Comparison of ENCODE assay signal across 10 mouse cellular contexts in the genomic region with DNA sequence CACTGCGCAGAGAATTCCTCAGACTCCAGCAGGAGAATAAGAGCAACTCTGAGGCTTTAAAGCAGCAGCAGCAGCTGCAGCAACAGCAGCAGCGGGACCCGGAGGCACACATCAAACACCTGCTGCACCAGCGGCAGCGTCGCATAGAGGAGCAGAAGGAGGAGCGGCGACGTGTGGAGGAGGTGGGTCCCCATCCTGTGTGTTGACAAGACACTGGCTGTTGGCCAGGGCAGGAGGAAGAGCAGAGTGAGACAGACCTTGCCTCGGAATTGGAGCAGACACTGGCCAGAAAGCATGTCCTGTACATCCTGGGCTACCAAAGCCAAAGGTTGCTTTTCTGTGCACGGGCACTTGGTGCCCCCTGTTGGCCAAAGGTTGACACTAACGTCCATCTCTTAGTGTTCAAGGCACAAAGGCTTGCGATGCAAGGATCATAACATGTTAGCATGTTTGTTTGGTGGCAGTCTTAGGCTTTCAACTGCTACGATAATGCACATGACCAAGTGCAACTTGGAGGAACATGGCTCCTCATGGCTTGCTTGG. TPM values are rescaled to one million over a fixed set of nuclear protein-coding genes. Genes with fewer than 3 reads are reported as not detected.
A peak's percentile ranks its signal among the peaks of the same experiment; 100 is the strongest.
DNase-seq lines count a peak whose midpoint lies in the region; ATAC-seq lines count a peak whose summit lies in the region.
"Had no signal": no experiment of that assay in that cellular context is flagged by ENCODE, and none has a peak within 500 bp of the region (broad histone marks: within the 10 kb centered on the region; RNA-seq: fewer than 3 reads in every experiment).

No protein-coding gene starts in this region.

- H3K9me3 ChIP-seq in hindbrain, embryonic 14.5 days (ENCODE audit: control insufficient read depth, low read length): no peaks in the 10 kb centered on the region
- no peaks in the 10 kb centered on the region for H3K9me3 ChIP-seq in hindbrain, embryonic 12.5 days (replicated peaks)
- H3K9me3 ChIP-seq in forebrain, embryonic 14.5 days (replicated peaks; ENCODE audit: control insufficient read depth, low read length): no peaks in the 10 kb centered on the region
- no peaks in the 10 kb centered on the region for H3K9me3 ChIP-seq in intestine, embryonic 16.5 days (ENCODE audit: control insufficient read depth, low read length)
- H3K9me3 ChIP-seq in liver, embryonic 11.5 days (ENCODE audit: control insufficient read depth, low read length): no peaks in the 10 kb centered on the region
- H3K9me3 ChIP-seq: embryonic facial prominence, embryonic 12.5 days; neural tube, embryonic 12.5 days had no signal

- peaks cover 85% of the 10 kb centered on the region for H3K36me3 ChIP-seq in hindbrain, embryonic 14.5 days (replicated peaks; ENCODE audit: control insufficient read depth, insufficient read depth)
- H3K36me3 ChIP-seq in hindbrain, embryonic 12.5 days: peaks cover 73% of the 10 kb centered on the region
- H3K36me3 ChIP-seq in forebrain, embryonic 14.5 days (ENCODE audit: control insufficient read depth, insufficient read depth, low read length): peaks cover 79% of the 10 kb centered on the region
- peaks cover 24% of the 10 kb centered on the region for H3K36me3 ChIP-seq in intestine, embryonic 16.5 days (ENCODE audit: control insufficient read depth, insufficient read depth, low read length)
- peaks cover 55% of the 10 kb centered on the region for H3K36me3 ChIP-seq in liver, embryonic 11.5 days (ENCODE audit: control insufficient read depth, insufficient read depth, low read length)

- H3K4me1 ChIP-seq in hindbrain, embryonic 14.5 days (replicated peaks; ENCODE audit: control insufficient read depth, insufficient read depth, low read length): no peaks in the 10 kb centered on the region
- no peaks in the 10 kb centered on the region for H3K4me1 ChIP-seq in hindbrain, embryonic 12.5 days
- H3K4me1 ChIP-seq in forebrain, embryonic 14.5 days (ENCODE audit: control insufficient read depth, insufficient read depth, low read length): no peaks in the 10 kb centered on the region
- H3K4me1 ChIP-seq in intestine, embryonic 16.5 days (ENCODE audit: control insufficient read depth, insufficient read depth, low read length): 0 out of 2 replicates have a peak, but pooled peaks cover 2% of the 10 kb centered on the region
- H3K4me1 ChIP-seq in liver, embryonic 11.5 days (replicated peaks; ENCODE audit: control insufficient read depth, insufficient read depth, low read length): no peaks in the 10 kb centered on the region
- H3K4me1 ChIP-seq: embryonic facial prominence, embryonic 12.5 days had no signal

- DNase-seq in hindbrain, embryonic 14.5 days (ENCODE audit: low spot score): peak; percentile 84
- DNase-seq in c-Kit-negative CD71-positive TER-119-positive erythroid progenitor cells, embryonic 14.5 days (ENCODE audit: low read depth, low spot score): peak; percentile 33
- peak; percentile 81 for DNase-seq in forebrain, embryonic 14.5 days (ENCODE audit: low spot score)
- DNase-seq in liver, embryonic 11.5 days (ENCODE audit: low spot score): peak; percentile 63
- peak; percentile 84 for DNase-seq in testis, postnatal 10 days (ENCODE audit: low spot score)

- H3K27ac ChIP-seq in hindbrain, embryonic 14.5 days: no peak overlapping the region
- H3K27ac ChIP-seq in hindbrain, embryonic 12.5 days: no peak overlapping the region
- H3K27ac ChIP-seq in forebrain, embryonic 14.5 days (ENCODE audit: low read depth, low read length): no peak overlapping the region
- H3K27ac ChIP-seq in intestine, embryonic 16.5 days (ENCODE audit: low read length): no peak overlapping the region
- no peak overlapping the region for H3K27ac ChIP-seq in liver, embryonic 11.5 days (ENCODE audit: low read depth, low read length)
- H3K27ac ChIP-seq: embryonic facial prominence, embryonic 12.5 days; neural tube, embryonic 12.5 days had no signal

- H3K9ac ChIP-seq in hindbrain, embryonic 14.5 days: no peak overlapping the region
- H3K9ac ChIP-seq in hindbrain, embryonic 12.5 days: no peak overlapping the region
- H3K9ac ChIP-seq in forebrain, embryonic 14.5 days (ENCODE audit: low read length): no peak overlapping the region
- no peak overlapping the region for H3K9ac ChIP-seq in intestine, embryonic 16.5 days (ENCODE audit: low read depth, low read length)
- no peak overlapping the region for H3K9ac ChIP-seq in liver, embryonic 11.5 days (ENCODE audit: low read depth, low read length)
- H3K9ac ChIP-seq: embryonic facial prominence, embryonic 12.5 days; neural tube, embryonic 12.5 days had no signal

- 0 out of 2 replicates have a peak, but pooled peaks have one; percentile 34 for ATAC-seq in hindbrain, embryonic 14.5 days (ENCODE audit: low FRiP score)
- ATAC-seq in hindbrain, embryonic 12.5 days (ENCODE audit: low FRiP score): no peak
- ATAC-seq in forebrain, embryonic 14.5 days: peak; percentile 23; the same call in 1 of the 2 replicates
- ATAC-seq in intestine, embryonic 16.5 days: peak; percentile 46; the same call in 1 of the 2 replicates
- no peak for ATAC-seq in liver, embryonic 11.5 days (replicated peaks; ENCODE audit: low FRiP score)
- ATAC-seq in neutrophil, adult 5-6 weeks (ENCODE audit: extremely low read depth, insufficient number of reproducible peaks, low FRiP score, poor library complexity, severe bottlenecking): peak; percentile 45; the same call in 1 of the 2 replicates

- H3K4me2 ChIP-seq in hindbrain, embryonic 14.5 days (replicated peaks): no peak overlapping the region
- no peak overlapping the region for H3K4me2 ChIP-seq in hindbrain, embryonic 12.5 days (replicated peaks)
- no peak overlapping the region for H3K4me2 ChIP-seq in forebrain, embryonic 14.5 days (ENCODE audit: low read length)
- no peak overlapping the region for H3K4me2 ChIP-seq in intestine, embryonic 16.5 days (ENCODE audit: low read depth, low read length)
- H3K4me2 ChIP-seq in liver, embryonic 11.5 days: no peak overlapping the region
- H3K4me2 ChIP-seq: embryonic facial prominence, embryonic 12.5 days; neural tube, embryonic 12.5 days had no signal

- 57% methylated on average over 14 of the region's 14 CpGs for WGBS in hindbrain, embryonic 14.5 days
- WGBS in hindbrain, embryonic 12.5 days: 60% methylated on average over 14 of the region's 14 CpGs
- WGBS in forebrain, embryonic 14.5 days: 56% methylated on average over 14 of the region's 14 CpGs
- WGBS in intestine, embryonic 16.5 days: 53% methylated on average over 14 of the region's 14 CpGs
- WGBS in liver, embryonic 11.5 days: 66% methylated on average over 14 of the region's 14 CpGs

- H3K27me3 ChIP-seq in hindbrain, embryonic 14.5 days (ENCODE audit: control insufficient read depth, insufficient read depth, low read length): no peaks in the 10 kb centered on the region
- no peaks in the 10 kb centered on the region for H3K27me3 ChIP-seq in hindbrain, embryonic 12.5 days
- H3K27me3 ChIP-seq in forebrain, embryonic 14.5 days (replicated peaks; ENCODE audit: control insufficient read depth, insufficient read depth, low read length): no peaks in the 10 kb centered on the region
- H3K27me3 ChIP-seq in intestine, embryonic 16.5 days (replicated peaks; ENCODE audit: control insufficient read depth, insufficient read depth, low read length): no peaks in the 10 kb centered on the region
- H3K27me3 ChIP-seq in liver, embryonic 11.5 days (replicated peaks; ENCODE audit: control insufficient read depth, insufficient read depth, low read length): no peaks in the 10 kb centered on the region
- H3K27me3 ChIP-seq: embryonic facial prominence, embryonic 12.5 days; neural tube, embryonic 12.5 days had no signal

- H3K4me3 ChIP-seq in hindbrain, embryonic 14.5 days (replicated peaks; ENCODE audit: low read length): no peak overlapping the region
- H3K4me3 ChIP-seq in hindbrain, embryonic 12.5 days: no peak overlapping the region
- H3K4me3 ChIP-seq in forebrain, embryonic 14.5 days (ENCODE audit: low read depth, low read length): no peak overlapping the region
- H3K4me3 ChIP-seq in intestine, embryonic 16.5 days (ENCODE audit: low read length): no peak overlapping the region
- H3K4me3 ChIP-seq in liver, embryonic 11.5 days (ENCODE audit: low read depth, low read length): no peak overlapping the region
- H3K4me3 ChIP-seq: embryonic facial prominence, embryonic 12.5 days; neural tube, embryonic 12.5 days had no signal

RNA-seq across cellular contexts. Expression of a gene that starts 10.6 kb away (rescaled TPM):
- polyA plus RNA-seq in hindbrain, embryonic 14.5 days (2014; fragmentation: Nextera tagmentation; extraction: Ambion mirVana): not detected in 2 replicates
- polyA plus RNA-seq in hindbrain, embryonic 12.5 days (2016; fragmentation: Nextera tagmentation; extraction: Ambion mirVana): not detected in 2 replicates
- not detected in 2 replicates for polyA plus RNA-seq in forebrain, embryonic 14.5 days (2014; fragmentation: Nextera tagmentation; extraction: Ambion mirVana)
- not detected in 2 replicates for polyA plus RNA-seq in intestine, embryonic 16.5 days (2015; fragmentation: Nextera tagmentation; extraction: Ambion mirVana)
- polyA plus RNA-seq in liver, embryonic 11.5 days (2014; fragmentation: Nextera tagmentation; extraction: Ambion mirVana): not detected in 2 replicates
- total RNA-seq in neutrophil, adult 5-6 weeks (2017): not detected in 2 replicates
- polyA plus RNA-seq: embryonic facial prominence, embryonic 12.5 days; neural tube, embryonic 12.5 days had no signal

RNA-seq across cellular contexts. Expression of a gene that starts 13.9 kb away (rescaled TPM):
- not detected in 2 replicates for polyA plus RNA-seq in hindbrain, embryonic 14.5 days (2014; fragmentation: Nextera tagmentation; extraction: Ambion mirVana)
- polyA plus RNA-seq in hindbrain, embryonic 12.5 days (2016; fragmentation: Nextera tagmentation; extraction: Ambion mirVana): not detected in 2 replicates
- polyA plus RNA-seq in forebrain, embryonic 14.5 days (2014; fragmentation: Nextera tagmentation; extraction: Ambion mirVana): not detected in 2 replicates
- polyA plus RNA-seq in intestine, embryonic 16.5 days (2015; fragmentation: Nextera tagmentation; extraction: Ambion mirVana): 0.17 TPM in 1 of 2 replicates, not detected in the other
- polyA plus RNA-seq in liver, embryonic 11.5 days (2014; fragmentation: Nextera tagmentation; extraction: Ambion mirVana): not detected in 2 replicates
- total RNA-seq in neutrophil, adult 5-6 weeks (2017): 1.7 TPM in 1 of 2 replicates, not detected in the other
- polyA plus RNA-seq: embryonic facial prominence, embryonic 12.5 days; neural tube, embryonic 12.5 days had no signal

RNA-seq across cellular contexts. Expression of a gene that starts 33.8 kb away (rescaled TPM):
- 0.29 and 0.43 TPM in 2 replicates for polyA plus RNA-seq in hindbrain, embryonic 14.5 days (2014; fragmentation: Nextera tagmentation; extraction: Ambion mirVana)
- 0.10 and 0.38 TPM in 2 replicates for polyA plus RNA-seq in hindbrain, embryonic 12.5 days (2016; fragmentation: Nextera tagmentation; extraction: Ambion mirVana)
- polyA plus RNA-seq in forebrain, embryonic 14.5 days (2014; fragmentation: Nextera tagmentation; extraction: Ambion mirVana): 0.17 and 0.22 TPM in 2 replicates
- 0.05 and 0.06 TPM in 2 replicates for polyA plus RNA-seq in intestine, embryonic 16.5 days (2015; fragmentation: Nextera tagmentation; extraction: Ambion mirVana)
- 15.3 and 16.4 TPM in 2 replicates for polyA plus RNA-seq in liver, embryonic 11.5 days (2014; fragmentation: Nextera tagmentation; extraction: Ambion mirVana)
- 1.4 and 1.7 TPM in 2 replicates for total RNA-seq in neutrophil, adult 5-6 weeks (2017)

RNA-seq across cellular contexts. Expression of a gene that starts 41.9 kb away (rescaled TPM):
- polyA plus RNA-seq in hindbrain, embryonic 14.5 days (2014; fragmentation: Nextera tagmentation; extraction: Ambion mirVana): 90.6 and 93.4 TPM in 2 replicates
- 96.0 and 102 TPM in 2 replicates for polyA plus RNA-seq in hindbrain, embryonic 12.5 days (2016; fragmentation: Nextera tagmentation; extraction: Ambion mirVana)
- 105 and 118 TPM in 2 replicates for polyA plus RNA-seq in forebrain, embryonic 14.5 days (2014; fragmentation: Nextera tagmentation; extraction: Ambion mirVana)
- polyA plus RNA-seq in intestine, embryonic 16.5 days (2015; fragmentation: Nextera tagmentation; extraction: Ambion mirVana): 121 and 123 TPM in 2 replicates
- 113 and 114 TPM in 2 replicates for polyA plus RNA-seq in liver, embryonic 11.5 days (2014; fragmentation: Nextera tagmentation; extraction: Ambion mirVana)
- 261 and 283 TPM in 2 replicates for total RNA-seq in neutrophil, adult 5-6 weeks (2017)

RNA-seq across cellular contexts. Expression of a gene that starts 42.2 kb away (rescaled TPM):
- polyA plus RNA-seq in hindbrain, embryonic 14.5 days (2014; fragmentation: Nextera tagmentation; extraction: Ambion mirVana): 158 TPM in 2 replicates
- polyA plus RNA-seq in hindbrain, embryonic 12.5 days (2016; fragmentation: Nextera tagmentation; extraction: Ambion mirVana): 145 and 148 TPM in 2 replicates
- 165 and 190 TPM in 2 replicates for polyA plus RNA-seq in forebrain, embryonic 14.5 days (2014; fragmentation: Nextera tagmentation; extraction: Ambion mirVana)
- polyA plus RNA-seq in intestine, embryonic 16.5 days (2015; fragmentation: Nextera tagmentation; extraction: Ambion mirVana): 215 and 216 TPM in 2 replicates
- 115 and 126 TPM in 2 replicates for polyA plus RNA-seq in liver, embryonic 11.5 days (2014; fragmentation: Nextera tagmentation; extraction: Ambion mirVana)
- 75.8 and 82.8 TPM in 2 replicates for total RNA-seq in neutrophil, adult 5-6 weeks (2017)

Comparison
In these comparisons a context has a peak if more than half of its experiments do, and no peak if none do; other contexts are left out.
1. ATAC-seq: peak in hindbrain, embryonic 14.5 days (single experiment), forebrain, embryonic 14.5 days (single experiment), intestine, embryonic 16.5 days (single experiment) and neutrophil, adult 5-6 weeks (single experiment); none in hindbrain, embryonic 12.5 days (single experiment) and liver, embryonic 11.5 days (single experiment).
2. DNase-seq: peak in every context shown above with its lines; median percentile 84 in hindbrain, embryonic 14.5 days; 84 in testis, postnatal 10 days; 81 in forebrain, embryonic 14.5 days; 63 in liver, embryonic 11.5 days; 33 in c-Kit-negative CD71-positive TER-119-positive erythroid progenitor cells, embryonic 14.5 days.
3. RNA of a gene that starts 33.8 kb away (polyA plus RNA-seq): 15.3 to 16.4 TPM in liver, embryonic 11.5 days; 0.29 to 0.43 TPM in hindbrain, embryonic 14.5 days, 0.17 to 0.22 TPM in forebrain, embryonic 14.5 days, 0.10 to 0.38 TPM in hindbrain, embryonic 12.5 days and 0.05 to 0.06 TPM in intestine, embryonic 16.5 days; every median in the first group is over 10 times any median in the second.